Mouse (Mus musculus) gastrocnemius, adult 8-10 months (tissue): ENCODE results near the gene Iars2. TPM values are rescaled to one million over a fixed set of nuclear protein-coding genes. Genes with fewer than 3 reads are reported as not detected.
"Not testable (repeated sequence)": the region's sequence is repeated elsewhere in the genome, so short reads cannot be mapped to it uniquely, and the experiment has no call there.

Experiments used
- DNase-seq, 2 experiments: peaks; one replicate each; pipeline ENCODE4 v3.0.0; 2022; ENCODE audit warnings: low spot score in 2 of 2
- total RNA-seq, 4 experiments: library from RNA; stranded (reverse); gene quantifications; 2 replicates each; pipeline ENCODE4 v1.2.4; 2022

The Iars2 gene
- total RNA-seq, 4 experiments from 2014 or later = 38.0 to 43.6 (median 41.7) TPM

GRCm38 (mm10) chr1:185331983-185332430, 2.8 kb upstream of the Iars2 start, which contains the start of gene Bpnt1:
TSS of gene Bpnt1 (plus strand) at chr1:185332149.
- DNase-seq = peak; percentile 74 to 86

- DNase-seq = no peak
These were observed 2.2 kb upstream of the Iars2 start for GRCm38 (mm10) chr1:185331364-185331763.

GRCm38 (mm10) chr1:185329851-185330250, 655 bp upstream of the Iars2 start:
- DNase-seq = no peak

GRCm38 (mm10) chr1:185327754-185328345, 1.3 kb downstream of the Iars2 start:
- DNase-seq = not testable (repeated sequence)

GRCm38 (mm10) chr1:185315846-185316568, 13.2 kb downstream of the Iars2 start:
- no peak for DNase-seq

GRCm38 (mm10) chr1:185314546-185314945, 14.7 kb downstream of the Iars2 start:
- no peak for DNase-seq

- no peak for DNase-seq
These were observed 17.2 kb downstream of the Iars2 start for GRCm38 (mm10) chr1:185311949-185312348.

- peak in 1 of 2 experiments; percentile 29 for DNase-seq
These were observed 20.3 kb downstream of the Iars2 start for GRCm38 (mm10) chr1:185308908-185309307.

GRCm38 (mm10) chr1:185308334-185308733, 20.9 kb downstream of the Iars2 start:
- no peak for DNase-seq

GRCm38 (mm10) chr1:185307645-185308044, 21.6 kb downstream of the Iars2 start:
- no peak for DNase-seq

GRCm38 (mm10) chr1:185306836-185307235, 22.4 kb downstream of the Iars2 start:
- no peak for DNase-seq

- no peak for DNase-seq
These were observed 26.4 kb downstream of the Iars2 start for GRCm38 (mm10) chr1:185302816-185303215.

GRCm38 (mm10) chr1:185298496-185298895, 30.7 kb downstream of the Iars2 start:
- DNase-seq = peak; percentile 37 to 71

GRCm38 (mm10) chr1:185296850-185297249, 32.3 kb downstream of the Iars2 start:
- no peak for DNase-seq

- no peak for DNase-seq
These were observed 36.4 kb downstream of the Iars2 start for GRCm38 (mm10) chr1:185292646-185293360.

- DNase-seq = no peak
These were observed 37.9 kb downstream of the Iars2 start for GRCm38 (mm10) chr1:185291336-185291735.

- DNase-seq = peak in 1 of 2 experiments; percentile 32
These were observed 40.0 kb downstream of the Iars2 start for GRCm38 (mm10) chr1:185289231-185289630.

GRCm38 (mm10) chr1:185287066-185287465, 42.1 kb downstream of the Iars2 start:
- no peak for DNase-seq

GRCm38 (mm10) chr1:185285171-185285570, 44.0 kb downstream of the Iars2 start:
- no peak for DNase-seq

GRCm38 (mm10) chr1:185284740-185285139, 44.5 kb downstream of the Iars2 start:
- DNase-seq = no peak

- no peak for DNase-seq
These were observed 45.9 kb downstream of the Iars2 start for GRCm38 (mm10) chr1:185283247-185283646.

- no peak for DNase-seq
These were observed 46.4 kb downstream of the Iars2 start for GRCm38 (mm10) chr1:185282846-185283245.
